Mouse (Mus musculus): ENCODE results near the gene Fhod1.
A peak's percentile ranks its signal among the peaks of the same experiment; 100 is the strongest.

The Fhod1 gene

GRCm38 (mm10) chr8:105347428-105348221 lies at the start of gene Fhod1:
Fhod1 (minus strand) TSS chr8:105347953.
- peak; percentile 95 for DNase-seq

- no peak for DNase-seq
These were observed 46.2 kb upstream of the Fhod1 start for GRCm38 (mm10) chr8:105393915-105394314.

DNA sequence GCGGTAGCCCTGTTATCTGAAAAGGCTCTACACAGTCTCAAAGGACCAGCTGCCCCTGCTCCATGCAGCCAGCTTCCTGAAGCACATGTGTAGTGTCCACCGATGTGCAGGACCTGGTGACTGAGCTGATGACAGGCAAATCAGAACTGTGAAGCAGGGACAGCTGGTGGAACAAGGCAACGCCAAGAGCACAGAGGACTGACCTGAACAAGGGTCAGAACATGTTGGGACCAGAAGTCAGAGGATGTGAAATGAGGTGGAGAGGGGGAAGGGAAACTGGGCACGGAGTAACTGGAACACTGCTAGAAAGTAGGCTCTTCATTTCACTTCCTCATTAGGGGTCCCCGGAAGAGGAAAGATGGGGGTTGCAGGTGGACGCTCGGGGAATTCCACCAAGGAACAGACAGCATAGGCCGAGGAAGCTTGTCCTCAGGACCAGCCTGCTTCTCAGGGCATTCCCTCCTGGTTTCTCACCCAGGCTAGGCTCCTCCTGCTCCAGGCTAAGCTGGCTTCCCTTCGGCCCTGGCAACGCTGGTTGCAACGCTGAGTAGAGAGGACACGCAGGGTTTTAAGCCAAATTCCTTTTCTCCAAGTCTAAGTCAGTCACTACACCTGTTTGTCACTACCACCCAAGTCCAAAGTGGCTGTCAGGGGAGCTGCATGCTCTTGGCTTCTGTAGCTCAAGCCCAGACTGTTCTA lies 45.5 kb upstream of the Fhod1 start:
- DNase-seq = no peak

- no peak for DNase-seq
These were observed 41.3 kb upstream of the Fhod1 start for GRCm38 (mm10) chr8:105389096-105389495.

- no peak for DNase-seq
These were observed 39.4 kb upstream of the Fhod1 start for GRCm38 (mm10) chr8:105387151-105387550.

DNA sequence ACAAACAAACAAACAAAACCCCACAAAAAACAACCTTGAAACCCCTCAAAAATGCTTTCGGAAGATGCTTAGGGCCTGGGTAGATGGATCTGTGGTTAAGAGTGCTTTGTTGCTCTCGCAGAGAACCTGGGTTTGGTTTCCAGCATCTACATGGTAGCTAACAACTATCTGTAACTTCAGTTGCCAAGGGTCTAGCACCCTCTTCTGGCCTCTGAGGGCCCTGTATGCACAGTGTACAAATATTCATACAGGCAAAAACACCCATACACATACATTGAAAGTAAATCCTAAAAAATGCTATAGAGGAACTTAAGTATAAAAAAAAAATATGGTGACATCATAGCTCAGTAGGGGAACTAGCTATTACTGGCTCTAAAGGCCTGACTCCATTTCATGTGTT lies 36.3 kb upstream of the Fhod1 start:
- no peak for DNase-seq

DNA sequence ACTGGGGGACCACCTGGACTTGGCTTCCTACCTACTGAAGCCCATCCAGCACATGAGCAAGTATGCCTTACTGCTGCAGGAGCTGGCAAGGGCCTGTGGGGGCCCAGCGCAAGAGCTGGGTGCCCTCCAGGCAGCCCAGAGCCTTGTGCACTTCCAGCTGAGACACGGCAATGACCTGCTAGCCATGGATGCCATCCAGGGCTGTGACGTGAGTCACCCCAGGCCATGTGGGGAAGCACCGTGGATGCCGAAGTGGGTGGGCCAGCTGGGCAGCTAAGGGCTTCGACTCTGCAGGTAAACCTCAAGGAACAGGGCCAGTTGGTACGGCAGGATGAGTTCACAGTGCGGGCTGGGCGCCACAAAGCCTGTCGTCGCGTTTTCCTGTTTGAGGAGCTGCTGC lies 32.6 kb upstream of the Fhod1 start:
- no peak for DNase-seq

DNA sequence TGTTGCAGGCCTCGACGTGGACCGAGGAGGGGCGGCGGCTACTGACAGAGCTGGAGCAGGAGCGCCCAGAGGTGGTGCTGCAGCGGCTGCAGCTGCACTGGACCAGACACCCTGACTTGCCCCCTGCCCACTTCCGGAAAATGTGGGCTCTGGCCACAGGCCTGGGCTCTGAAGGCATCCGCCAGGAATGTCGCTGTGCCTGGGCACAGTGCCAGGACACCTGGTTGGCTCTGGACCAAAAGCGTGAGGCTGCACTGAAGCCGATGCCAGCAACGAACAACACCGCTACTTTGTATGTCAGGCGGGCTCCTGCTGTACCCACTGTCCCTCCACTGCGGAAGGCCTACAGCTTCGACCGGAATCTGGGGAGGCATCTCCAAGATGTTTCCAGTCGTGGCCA lies 30.9 kb upstream of the Fhod1 start:
- DNase-seq = peak; percentile 33

DNA sequence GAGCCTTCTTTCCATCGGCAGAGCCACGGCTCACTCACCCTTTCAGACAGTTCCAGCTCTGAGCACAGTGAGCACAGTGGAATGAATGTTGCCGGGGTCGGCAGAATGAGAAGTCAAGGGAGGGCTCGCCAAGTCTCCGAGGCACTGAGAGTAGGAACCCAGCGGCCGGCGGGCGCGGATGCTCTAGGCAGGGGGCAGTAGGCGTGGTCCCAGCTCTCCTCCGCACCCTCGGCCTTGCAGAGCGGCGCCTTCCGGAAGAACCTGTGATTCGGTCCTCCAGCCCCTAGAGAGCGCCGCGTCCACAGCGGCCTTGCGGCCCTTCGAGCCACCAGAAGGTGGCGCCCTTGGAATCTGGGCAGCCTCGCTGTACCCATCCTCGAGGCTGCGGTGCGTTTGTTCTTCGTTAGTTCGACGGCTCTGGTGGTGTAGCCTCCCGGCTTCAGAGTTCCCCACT lies 26.8 kb upstream of the Fhod1 start:
- DNase-seq = peak; percentile 66

DNA sequence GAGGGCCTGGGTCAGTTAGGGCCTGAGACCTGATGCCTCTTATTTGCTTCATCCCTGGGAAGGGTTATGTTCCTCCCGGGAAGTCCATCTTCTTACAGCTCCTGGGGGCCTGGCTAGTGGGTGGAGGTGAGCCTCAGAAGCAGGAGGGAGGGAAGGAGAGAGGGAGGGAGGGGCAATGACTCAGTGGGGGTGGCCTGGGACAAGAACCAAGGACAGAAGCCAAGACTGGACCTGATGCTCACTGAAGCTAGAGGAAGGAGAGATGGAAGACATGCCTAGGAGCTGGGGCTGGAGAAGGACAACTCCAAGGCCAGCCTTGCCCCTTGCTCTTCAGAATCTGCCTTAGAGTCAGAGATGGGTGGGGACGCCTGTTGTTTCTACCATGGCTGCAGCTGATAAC lies 25.3 kb upstream of the Fhod1 start, which contains the start of gene Plekhg4:
Gene Plekhg4 (plus strand): TSS at position 243 of the 400 bp plus-strand sequence.
- DNase-seq = no peak

- no peak for DNase-seq
These were observed 24.7 kb upstream of the Fhod1 start for GRCm38 (mm10) chr8:105372473-105372872.

GRCm38 (mm10) chr8:105367107-105367506 lies 19.4 kb upstream of the Fhod1 start:
- peak; percentile 36 for DNase-seq

DNA sequence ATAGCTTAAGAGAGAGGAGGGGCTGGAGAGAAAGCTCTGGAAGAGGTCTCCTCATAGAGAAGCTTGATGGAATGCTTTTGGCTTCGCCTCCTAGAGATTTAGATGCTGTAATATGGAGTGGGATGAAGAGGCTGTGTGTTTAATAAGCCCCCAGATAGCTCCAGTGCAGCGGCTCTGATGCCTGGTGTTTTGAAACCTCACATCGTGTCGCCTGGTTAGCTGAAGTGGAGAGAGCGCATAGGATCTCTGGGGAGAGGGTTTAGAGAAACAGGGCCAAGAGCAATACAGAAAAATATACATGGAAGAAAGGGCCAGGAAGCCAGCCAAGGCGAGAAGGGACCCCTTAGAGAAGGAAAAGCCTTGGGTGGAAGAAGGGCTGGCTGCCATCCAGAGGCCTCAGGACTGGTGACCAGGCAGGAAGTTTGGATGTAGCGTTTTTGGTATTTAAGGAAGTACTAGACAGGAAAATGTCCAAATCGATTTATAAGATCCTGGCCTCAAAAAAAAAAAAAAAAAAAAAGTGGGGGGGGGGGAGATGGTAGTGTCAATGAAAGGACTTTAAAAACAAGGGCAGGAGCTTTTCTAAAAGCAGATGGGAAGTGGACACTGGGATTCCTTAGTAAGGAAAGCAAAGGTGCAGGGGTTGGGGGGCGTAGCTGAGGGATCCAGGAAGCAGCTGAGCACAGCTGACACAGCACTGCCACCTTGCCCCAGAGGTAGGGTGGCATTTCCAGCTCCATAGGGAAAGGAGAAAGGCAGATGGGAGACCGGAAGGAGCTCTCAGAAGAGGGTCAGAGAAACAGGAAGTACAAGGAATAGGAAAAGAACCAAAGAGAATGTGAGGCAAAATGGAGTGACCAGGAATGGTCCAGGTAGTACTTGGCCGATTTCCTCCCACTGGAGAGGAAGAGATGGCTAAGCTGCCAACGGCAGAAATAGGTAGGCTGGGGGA lies 14.3 kb upstream of the Fhod1 start:
- DNase-seq = no peak

- peak; percentile 75 for DNase-seq
These were observed 11.9 kb upstream of the Fhod1 start for GRCm38 (mm10) chr8:105359646-105360045.

- peak; percentile 17 for DNase-seq
These were observed 11.5 kb upstream of the Fhod1 start for GRCm38 (mm10) chr8:105359208-105359607.

- DNase-seq = no peak
These were observed 8.9 kb upstream of the Fhod1 start for GRCm38 (mm10) chr8:105356681-105357080.

- no peak for DNase-seq
These were observed 7.6 kb upstream of the Fhod1 start for GRCm38 (mm10) chr8:105355179-105356024.

DNA sequence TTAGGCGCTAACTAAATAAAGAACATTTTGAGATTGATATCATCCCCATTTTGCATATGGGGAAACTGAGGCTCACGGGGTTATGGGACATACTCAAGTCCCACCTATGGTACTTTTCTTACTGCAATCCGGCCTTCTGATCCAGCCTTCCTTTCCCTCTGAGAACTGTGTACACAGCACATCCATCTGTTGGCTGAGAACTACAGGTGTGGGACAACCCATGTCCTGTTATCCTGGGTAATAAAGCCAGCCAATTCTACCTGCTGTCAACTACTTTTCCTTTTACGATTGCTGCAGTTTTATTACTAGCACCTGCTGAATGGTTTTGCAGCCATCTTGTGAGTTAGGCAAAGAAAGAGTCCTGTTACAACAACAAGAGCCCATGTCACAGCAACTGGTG lies 6.8 kb upstream of the Fhod1 start:
- no peak for DNase-seq

DNA sequence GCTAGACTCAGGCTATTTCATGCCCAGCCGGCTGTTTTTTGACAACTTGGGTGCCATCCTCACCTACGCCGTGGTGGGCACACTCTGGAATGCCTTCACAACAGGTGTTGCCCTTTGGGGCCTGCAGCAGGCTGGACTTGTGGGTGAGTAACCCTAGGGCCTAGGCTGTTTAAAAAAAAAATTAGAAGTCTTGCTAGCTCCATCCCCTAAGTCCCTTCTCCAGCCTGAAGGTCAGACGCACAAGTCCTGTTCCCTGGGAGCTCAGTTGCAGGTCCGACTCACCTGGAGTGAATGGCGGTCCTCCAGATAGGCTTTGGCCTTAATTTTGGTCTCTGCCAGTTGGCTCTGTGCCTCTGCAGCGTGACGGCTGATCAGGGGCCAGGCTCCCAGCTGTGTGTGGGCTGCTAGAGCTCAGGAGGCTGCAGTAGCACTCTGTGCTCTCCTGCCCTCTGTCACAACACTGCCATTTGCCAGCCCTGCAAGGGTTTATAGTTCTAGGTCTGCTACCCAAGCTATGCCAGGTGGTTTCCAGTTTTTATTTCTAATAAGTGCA lies 5.9 kb upstream of the Fhod1 start:
- no peak for DNase-seq

GRCm38 (mm10) chr8:105350186-105350585 lies 2.4 kb upstream of the Fhod1 start:
- peak; percentile 24 for DNase-seq

GRCm38 (mm10) chr8:105349096-105349771 lies 1.5 kb upstream of the Fhod1 start:
- DNase-seq = peak; percentile 63
